Mouse (Mus musculus) lung, postnatal 0 days (tissue): Measurements from ENCODE around the gene Ntrk3. TPM values are rescaled to one million over a fixed set of nuclear protein-coding genes. Genes with fewer than 3 reads are reported as not detected.

ENCODE experiments used
- ATAC-seq: fragments of 200-750 bp; cut with Nextera tagmentation; 2 replicates; pipeline ENCODE4 v1.8.0; 2017; ENCODE audit warnings: moderate library complexity
- DNase-seq: peaks from one replicate; pipeline ENCODE4 v3.0.0-alpha.2; 2016; ENCODE audit warnings: low spot score
- H3K27ac ChIP-seq: fragments of 300-500 bp; sonication (generic); 2 replicates; pipeline ENCODE4 v1.5.1; 2014; ENCODE audit warnings: antibody characterized with exemption, mild to moderate bottlenecking, low read length, mixed read lengths
- H3K27me3 ChIP-seq: fragments of 300-500 bp; sonication (generic); replicated peaks from 2 replicates; pipeline ENCODE4 v1.6.1; 2014; ENCODE audit warnings: low read length, mixed read lengths; ENCODE audit not compliant: insufficient read depth
- H3K36me3 ChIP-seq: fragments of 300-500 bp; sonication (generic); 2 replicates; pipeline ENCODE4 v1.6.1; 2014; ENCODE audit warnings: low read length, mixed read lengths; ENCODE audit not compliant: insufficient read depth
- H3K4me1 ChIP-seq: fragments of 300-500 bp; sonication (generic); 2 replicates; pipeline ENCODE4 v1.6.1; 2014; ENCODE audit warnings: antibody characterized with exemption, low read depth, low read length, mixed read lengths; ENCODE audit not compliant: insufficient read depth
- H3K4me2 ChIP-seq: fragments of 300-500 bp; sonication (generic); replicated peaks from 2 replicates; pipeline ENCODE4 v1.6.1; 2014; ENCODE audit warnings: low read depth, mild to moderate bottlenecking, low read length, moderate library complexity, mixed read lengths
- H3K4me3 ChIP-seq: fragments of 300-500 bp; sonication (generic); 2 replicates; pipeline ENCODE4 v1.5.1; 2014; ENCODE audit warnings: low read depth, low read length
- H3K9ac ChIP-seq: fragments of 300-500 bp; sonication (generic); replicated peaks from 2 replicates; pipeline ENCODE4 v1.6.1; 2014; ENCODE audit warnings: low read depth, mild to moderate bottlenecking
- H3K9me3 ChIP-seq: fragments of 300-500 bp; sonication (generic); 2 replicates; pipeline ENCODE4 v1.6.1; 2016; ENCODE audit warnings: low read length, mixed read lengths
- CTCF ChIP-seq: IDR thresholded peaks from 2 replicates; pipeline ENCODE4 v1.5.1; 2016; ENCODE audit warnings: antibody characterized with exemption, mild to moderate bottlenecking
- EP300 ChIP-seq: IDR thresholded peaks from 2 replicates; pipeline ENCODE4 v1.6.1; 2016; ENCODE audit warnings: antibody characterized with exemption, mild to moderate bottlenecking, control low read depth
- WGBS: fragments of 180-500 bp; shearing (Covaris S2); extraction: QIAGEN DNeasy Blood & Tissue Kit; methylation state at CpG from one replicate; pipeline ENCODE4 v1.1.7; 2014; 5-methylcytosine and 5-hydroxymethylcytosine counted together
- polyA plus RNA-seq: library from polyadenylated mRNA; unstranded; fragments of >200 nt; fragmentation: Nextera tagmentation; extraction: Ambion mirVana; gene quantifications from 2 replicates; pipeline ENCODE4 v1.2.1, GENCODE M21; 2015

The Ntrk3 gene
- polyA plus RNA-seq, 1 experiment from 2014 or later: 1.3 TPM

DNA sequence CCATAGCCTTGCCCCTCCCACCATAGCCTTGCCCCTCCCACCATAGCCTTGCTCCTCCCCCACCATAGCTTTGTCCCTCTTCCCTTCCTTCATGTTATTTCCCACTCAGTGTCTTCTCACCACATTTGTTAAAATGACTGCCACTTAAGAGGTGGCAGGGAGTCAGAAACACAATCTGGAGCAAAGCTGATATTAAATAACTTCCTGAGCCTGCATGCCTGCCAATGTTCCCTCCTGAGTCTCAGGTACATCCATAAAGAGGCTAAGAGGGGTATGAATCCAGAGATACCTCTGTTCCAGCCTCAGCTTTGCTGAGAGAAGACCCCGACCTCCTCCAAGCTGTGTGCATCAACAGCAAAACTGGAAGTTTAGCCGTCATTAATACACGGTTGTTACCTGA lies 172.4 kb downstream of the Ntrk3 start:
- ATAC-seq (no peak), DNase-seq (no peak)
- no peak overlapping the region for H3K27ac ChIP-seq
- no peak overlapping the region for H3K4me2 ChIP-seq
- TF ChIP-seq CTCF (no peak), EP300 (no peak)
- no peaks in the 10 kb centered on the region for H3K36me3 ChIP-seq
- H3K4me1 ChIP-seq: no peaks in the 10 kb centered on the region
- H3K9me3 ChIP-seq: no peaks in the 10 kb centered on the region
- 90% methylated on average over 3 of the region's 3 CpGs for WGBS
- no peak overlapping the region for H3K9ac ChIP-seq
- no peaks in the 10 kb centered on the region for H3K27me3 ChIP-seq
- H3K4me3 ChIP-seq: no peak overlapping the region

DNA sequence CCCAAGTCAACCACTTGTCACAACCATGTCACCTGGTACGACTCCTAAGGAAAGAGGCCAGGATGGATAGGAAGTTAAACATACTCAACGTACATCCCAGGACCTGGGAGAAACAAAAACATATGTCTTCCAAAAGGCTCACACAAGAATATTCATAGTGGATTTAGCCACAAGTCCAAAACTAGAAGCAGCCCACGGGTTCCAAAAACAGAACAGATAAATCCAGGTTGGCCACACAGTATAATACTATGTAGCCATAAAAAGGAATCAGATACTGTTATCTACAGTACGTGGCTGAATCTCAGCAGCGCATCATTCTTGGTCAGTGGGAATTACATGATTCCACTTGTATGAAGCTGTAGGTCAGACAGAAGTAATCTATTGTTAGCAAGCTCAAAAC lies 179.3 kb downstream of the Ntrk3 start:
- DNase-seq: no peak
- 75% methylated on average over 5 of the region's 5 CpGs for WGBS
- TF ChIP-seq CTCF: no peak
- Histone ChIP-seq H3K4me1 (no peaks in the 10 kb centered on the region), H3K27me3 (no peaks in the 10 kb centered on the region), H3K36me3 (no peaks in the 10 kb centered on the region), H3K4me2 (no peak overlapping the region), H3K9ac (no peak overlapping the region), H3K4me3 (no peak overlapping the region), H3K27ac (no peak overlapping the region), H3K9me3 (no peaks in the 10 kb centered on the region)
- no peak for ATAC-seq

DNA sequence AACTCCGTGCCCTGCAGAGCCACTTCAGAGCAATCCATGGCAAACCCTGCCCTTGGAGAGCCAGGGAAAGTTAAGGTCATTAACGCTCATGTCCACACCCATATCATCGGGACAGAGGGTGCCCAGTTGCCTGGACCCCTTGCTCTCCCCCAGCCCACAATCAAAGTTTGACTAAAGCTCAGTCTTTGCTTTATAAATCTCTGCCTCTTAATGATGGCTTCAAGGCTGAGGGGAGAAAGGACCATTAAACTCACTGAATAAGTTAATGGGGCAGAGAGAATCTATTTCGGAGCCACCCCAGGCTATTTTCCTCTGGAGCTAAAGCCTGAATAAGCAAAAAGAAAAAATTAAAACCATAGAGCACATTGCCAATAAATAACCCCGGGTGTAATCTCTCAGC lies 182.3 kb downstream of the Ntrk3 start:
- DNase-seq (no peak), ATAC-seq (no peak)
- H3K27me3 ChIP-seq: no peaks in the 10 kb centered on the region
- no peak overlapping the region for H3K4me3 ChIP-seq
- no peaks in the 10 kb centered on the region for H3K4me1 ChIP-seq
- TF ChIP-seq CTCF (no peak), EP300 (no peak)
- no peak overlapping the region for H3K27ac ChIP-seq
- no peaks in the 10 kb centered on the region for H3K9me3 ChIP-seq
- H3K4me2 ChIP-seq: no peak overlapping the region
- H3K9ac ChIP-seq: no peak overlapping the region
- 76% methylated on average over 5 of the region's 5 CpGs for WGBS
- H3K36me3 ChIP-seq: no peaks in the 10 kb centered on the region

DNA sequence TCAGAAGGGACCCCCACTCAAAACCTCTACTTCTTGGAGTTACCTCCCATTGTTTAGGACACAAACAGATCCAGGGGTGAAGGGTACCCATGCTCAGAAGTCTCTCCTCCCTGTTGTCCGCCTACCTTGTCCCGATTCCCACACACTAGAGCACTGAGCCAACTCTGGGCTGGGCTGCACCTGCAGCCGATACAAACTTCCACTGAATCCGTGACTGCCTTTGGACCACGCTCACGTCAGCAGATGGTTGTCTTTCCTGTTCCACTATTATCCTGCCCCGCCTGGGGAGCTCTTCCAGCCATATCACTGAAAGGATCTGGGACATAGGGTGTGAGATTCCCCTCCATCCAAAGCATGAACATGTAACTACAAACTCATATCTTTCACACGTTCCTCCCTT lies 188.4 kb downstream of the Ntrk3 start:
- ATAC-seq: no peak
- Histone ChIP-seq H3K27ac (no peak overlapping the region), H3K27me3 (no peaks in the 10 kb centered on the region), H3K4me3 (no peak overlapping the region), H3K9me3 (no peaks in the 10 kb centered on the region), H3K4me1 (no peaks in the 10 kb centered on the region), H3K36me3 (no peaks in the 10 kb centered on the region), H3K4me2 (no peak overlapping the region), H3K9ac (no peak overlapping the region)
- DNase-seq: no peak
- WGBS: 84% methylated on average over 8 of the region's 8 CpGs
- TF ChIP-seq EP300 (no peak), CTCF (no peak)

DNA sequence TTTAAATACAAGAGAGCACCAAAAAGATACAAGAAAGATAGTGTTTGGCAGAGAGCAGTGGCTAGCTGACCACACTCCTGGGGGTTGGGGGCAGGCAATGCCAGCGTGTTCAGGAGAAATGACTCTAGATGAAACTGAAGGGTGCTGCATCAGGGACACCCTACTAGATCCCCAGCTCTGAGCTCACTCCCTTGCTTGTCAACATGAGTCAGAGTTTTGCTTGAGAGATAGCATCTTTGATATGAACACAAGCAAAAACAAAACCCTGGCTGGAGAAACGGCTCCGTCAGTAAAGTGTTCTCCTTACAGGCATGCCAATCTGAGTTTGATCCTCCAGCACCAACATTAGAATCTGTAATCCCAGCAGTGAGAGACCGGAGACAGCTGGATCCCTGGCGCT lies 189.1 kb downstream of the Ntrk3 start:
- Histone ChIP-seq H3K4me3 (no peak overlapping the region), H3K4me2 (no peak overlapping the region), H3K9me3 (no peaks in the 10 kb centered on the region), H3K4me1 (no peaks in the 10 kb centered on the region), H3K36me3 (no peaks in the 10 kb centered on the region), H3K9ac (no peak overlapping the region), H3K27me3 (no peaks in the 10 kb centered on the region), H3K27ac (no peak overlapping the region)
- ATAC-seq: no peak
- no peak for DNase-seq
- TF ChIP-seq CTCF: no peak
- no peak for TF ChIP-seq EP300
- 80% methylated on average over 5 of the region's 5 CpGs for WGBS

DNA sequence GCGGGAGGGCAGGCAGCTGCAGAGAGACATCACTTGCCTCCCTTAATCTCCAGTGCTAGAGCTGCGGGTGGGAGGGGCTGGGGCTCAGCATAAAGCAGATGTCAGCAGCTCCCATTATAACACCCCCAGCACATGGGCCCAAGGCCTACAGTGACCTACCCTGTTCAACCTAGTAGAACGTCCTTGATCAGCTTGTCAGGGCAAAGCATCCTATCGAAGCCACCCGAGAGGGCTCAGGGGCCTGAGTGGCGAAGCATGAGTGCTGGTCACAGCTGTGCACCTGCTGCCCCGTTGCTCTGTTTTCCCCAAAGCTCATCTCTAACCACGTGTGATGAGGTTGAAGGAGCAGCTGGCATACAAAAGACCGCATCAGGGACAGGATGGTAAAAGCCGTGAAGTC lies 191.3 kb downstream of the Ntrk3 start:
- no peaks in the 10 kb centered on the region for H3K27me3 ChIP-seq
- ATAC-seq (no peak), DNase-seq (no peak)
- no peak overlapping the region for H3K4me3 ChIP-seq
- WGBS: 73% methylated on average over 10 of the region's 10 CpGs
- no peaks in the 10 kb centered on the region for H3K36me3 ChIP-seq
- no peak overlapping the region for H3K9ac ChIP-seq
- TF ChIP-seq CTCF (no peak), EP300 (no peak)
- no peak overlapping the region for H3K27ac ChIP-seq
- no peaks in the 10 kb centered on the region for H3K9me3 ChIP-seq
- no peaks in the 10 kb centered on the region for H3K4me1 ChIP-seq
- H3K4me2 ChIP-seq: no peak overlapping the region

DNA sequence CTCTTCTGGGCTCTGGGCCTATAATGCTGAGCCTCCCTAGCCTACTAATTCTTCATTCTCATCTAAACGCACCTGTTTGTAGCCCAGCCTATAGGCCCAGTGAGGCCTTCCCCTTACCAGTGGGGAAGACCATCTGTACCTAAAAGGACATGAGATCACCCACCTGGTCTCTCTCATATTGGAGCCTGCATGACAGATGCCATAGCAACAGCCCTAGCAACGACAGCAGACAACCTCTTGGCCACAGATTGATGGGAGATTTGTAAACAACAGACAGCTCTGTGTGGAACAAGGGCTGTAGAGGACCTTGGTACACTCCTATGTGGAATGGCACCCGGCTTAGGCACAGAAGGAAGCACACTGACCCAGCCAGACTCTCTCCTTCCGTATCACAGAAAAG lies 195.3 kb downstream of the Ntrk3 start:
- no peak overlapping the region for H3K4me2 ChIP-seq
- ATAC-seq: no peak
- H3K27ac ChIP-seq: no peak overlapping the region
- H3K27me3 ChIP-seq: no peaks in the 10 kb centered on the region
- 45% methylated on average over 4 of the region's 4 CpGs for WGBS
- no peaks in the 10 kb centered on the region for H3K36me3 ChIP-seq
- H3K9me3 ChIP-seq: no peaks in the 10 kb centered on the region
- no peaks in the 10 kb centered on the region for H3K4me1 ChIP-seq
- H3K9ac ChIP-seq: no peak overlapping the region
- no peak overlapping the region for H3K4me3 ChIP-seq
- no peak for DNase-seq
- no peak for TF ChIP-seq CTCF
- TF ChIP-seq EP300: no peak
